Mouse (Mus musculus): ENCODE results near the gene Tmem114.

Gene Tmem114

GRCm38 (mm10) chr16:8424971-8425330 is at the start of gene Tmem114:
Tmem114 (minus strand) TSS chr16:8425136.
- in situ Hi-C loops (cut with MboI), result no loop called here

- in situ Hi-C loops (cut with MboI), result no loop called here
These were observed 45.9 kb upstream of the Tmem114 start, which contains the start of gene Mettl22 for GRCm38 (mm10) chr16:8470603-8471481. Mettl22 (plus strand) TSS chr16:8470788.

GRCm38 (mm10) chr16:8470132-8470531 is 45.2 kb upstream of the Tmem114 start:
- in situ Hi-C loops (cut with MboI), result no loop called here

GRCm38 (mm10) chr16:8459098-8459497 is 34.2 kb upstream of the Tmem114 start:
- in situ Hi-C loops (cut with MboI), result no loop called here

GRCm38 (mm10) chr16:8458391-8458790 is 33.5 kb upstream of the Tmem114 start:
- in situ Hi-C loops (cut with MboI), result no loop called here

GRCm38 (mm10) chr16:8455221-8455620 is 30.3 kb upstream of the Tmem114 start:
- in situ Hi-C loops (cut with MboI), result no loop called here

- in situ Hi-C loops (cut with MboI), result no loop called here
These were observed 28.4 kb upstream of the Tmem114 start for GRCm38 (mm10) chr16:8453301-8453700.

GRCm38 (mm10) chr16:8446256-8446655 is 21.3 kb upstream of the Tmem114 start:
- in situ Hi-C loops (cut with MboI), result no loop called here

GRCm38 (mm10) chr16:8444911-8445310 is 20.0 kb upstream of the Tmem114 start:
- in situ Hi-C loops (cut with MboI), result no loop called here

GRCm38 (mm10) chr16:8432616-8433015 is 7.7 kb upstream of the Tmem114 start:
- in situ Hi-C loops (cut with MboI), result no loop called here

GRCm38 (mm10) chr16:8429531-8429930 is 4.6 kb upstream of the Tmem114 start:
- in situ Hi-C loops (cut with MboI), result no loop called here

- in situ Hi-C loops (cut with MboI), result no loop called here
These were observed 800 bp upstream of the Tmem114 start for GRCm38 (mm10) chr16:8425736-8426135.

- in situ Hi-C loops (cut with MboI), result no loop called here
These were observed 570 bp downstream of the Tmem114 start for GRCm38 (mm10) chr16:8424161-8424970.

GRCm38 (mm10) chr16:8423626-8424114 is 1.3 kb downstream of the Tmem114 start:
- in situ Hi-C loops (cut with MboI), result no loop called here

GRCm38 (mm10) chr16:8420842-8421241 is 4.1 kb downstream of the Tmem114 start:
- in situ Hi-C loops (cut with MboI), result no loop called here

GRCm38 (mm10) chr16:8420381-8420780 is 4.6 kb downstream of the Tmem114 start:
- in situ Hi-C loops (cut with MboI), result no loop called here

- in situ Hi-C loops (cut with MboI), result no loop called here
These were observed 5.3 kb downstream of the Tmem114 start for GRCm38 (mm10) chr16:8419666-8420065.

GRCm38 (mm10) chr16:8418126-8418525 is 6.8 kb downstream of the Tmem114 start:
- in situ Hi-C loops (cut with MboI), result no loop called here

- in situ Hi-C loops (cut with MboI), result no loop called here
These were observed 7.8 kb downstream of the Tmem114 start for GRCm38 (mm10) chr16:8417011-8417720.

GRCm38 (mm10) chr16:8415996-8416395 is 8.9 kb downstream of the Tmem114 start:
- in situ Hi-C loops (cut with MboI), result no loop called here

- in situ Hi-C loops (cut with MboI), result loop anchor here (5.0 kb wide), 1 partner anchor 264 kb away; no protein-coding TSS in a partner anchor
These were observed 11.5 kb downstream of the Tmem114 start for GRCm38 (mm10) chr16:8413441-8413840.

- in situ Hi-C loops (cut with MboI), result loop anchor here (5.0 kb wide), 1 partner anchor 265 kb away; no protein-coding TSS in a partner anchor
These were observed 12.7 kb downstream of the Tmem114 start for GRCm38 (mm10) chr16:8412213-8412612.
